Mouse (Mus musculus): ENCODE measurements at regions not wholly inside any gene's neighbourhood (a gene's known extent, or its start where the extent isn't known, plus 50 kb on each side); places are given as distances from the start of the nearest gene placed in this dataset.

DNA sequence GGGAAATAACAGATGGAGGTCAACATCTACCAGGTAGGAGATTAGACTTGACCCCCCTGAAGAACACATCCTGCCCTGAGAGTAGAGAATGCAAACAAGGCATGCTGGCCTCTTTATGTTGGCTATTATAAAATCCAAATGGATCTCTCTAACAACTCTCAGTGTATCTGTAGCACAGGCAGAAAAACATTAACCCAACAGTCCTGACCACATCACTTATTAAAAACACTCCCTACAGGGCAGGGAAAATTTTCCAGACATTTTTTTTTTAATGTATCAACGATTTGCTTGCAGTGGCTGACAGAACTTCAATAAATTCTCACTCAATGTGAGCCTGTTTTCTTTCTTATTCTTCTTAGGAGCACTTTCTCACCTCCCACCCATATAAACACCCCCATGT, 511.4 kb downstream of the Cdk5rap2 start:
- 80% methylated on average over 1 of the region's 1 CpGs for WGBS
- Histone ChIP-seq H3K4me1 (ENCODE audit: control insufficient read depth, insufficient read depth, low read length) (no peaks in the 10 kb centered on the region), H3K36me3 (replicated peaks; ENCODE audit: control insufficient read depth, insufficient read depth, low read depth, low read length) (no peaks in the 10 kb centered on the region), H3K4me3 (ENCODE audit: low read depth, low read length) (no peak overlapping the region), H3K9me3 (replicated peaks; ENCODE audit: control insufficient read depth, low read length) (no peaks in the 10 kb centered on the region), H3K9ac (replicated peaks; ENCODE audit: low read length) (no peak overlapping the region), H3K27me3 (ENCODE audit: control insufficient read depth, insufficient read depth, low read length) (no peaks in the 10 kb centered on the region), H3K4me2 (ENCODE audit: low read depth, low read length) (no peak overlapping the region), H3K27ac (replicated peaks; ENCODE audit: low read depth, low read length) (no peak overlapping the region)
- DNase-seq (ENCODE audit: low spot score) (no peak), ATAC-seq (replicated peaks; ENCODE audit: insufficient number of reproducible peaks, low FRiP score, low TSS enrichment, low read depth) (no peak)

DNA sequence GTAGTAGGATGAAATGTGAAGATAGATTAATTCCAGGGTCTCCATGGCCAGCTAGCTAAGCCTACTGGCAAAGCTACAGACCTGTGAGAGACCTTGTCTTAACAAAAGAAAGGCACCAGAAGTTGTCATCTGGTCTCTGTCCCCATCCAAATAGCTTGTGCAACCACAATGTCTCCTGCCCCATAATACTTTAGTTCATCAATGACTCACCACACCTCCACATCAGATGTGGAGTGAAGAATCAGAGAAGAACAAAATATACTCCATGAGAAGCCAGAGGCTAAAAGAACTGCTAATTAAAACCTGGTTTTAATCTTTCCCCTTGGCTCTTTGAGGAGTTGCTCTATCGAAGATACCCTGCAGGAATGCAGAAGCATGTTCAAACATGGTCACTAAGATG, 514.1 kb downstream of the Cdk5rap2 start:
- H3K4me2 ChIP-seq (ENCODE audit: low read depth, low read length) = no peak overlapping the region
- WGBS = 61% methylated on average over 1 of the region's 1 CpGs
- DNase-seq (ENCODE audit: low spot score) = no peak
- H3K9ac ChIP-seq (replicated peaks; ENCODE audit: low read length) = no peak overlapping the region
- H3K4me1 ChIP-seq (ENCODE audit: control insufficient read depth, insufficient read depth, low read length) = no peaks in the 10 kb centered on the region
- no peak overlapping the region for H3K27ac ChIP-seq (replicated peaks; ENCODE audit: low read depth, low read length)
- H3K27me3 ChIP-seq (ENCODE audit: control insufficient read depth, insufficient read depth, low read length) = no peaks in the 10 kb centered on the region
- no peak for ATAC-seq (replicated peaks; ENCODE audit: insufficient number of reproducible peaks, low FRiP score, low TSS enrichment, low read depth)
- H3K36me3 ChIP-seq (replicated peaks; ENCODE audit: control insufficient read depth, insufficient read depth, low read depth, low read length) = no peaks in the 10 kb centered on the region
- H3K9me3 ChIP-seq (replicated peaks; ENCODE audit: control insufficient read depth, low read length) = no peaks in the 10 kb centered on the region
- H3K4me3 ChIP-seq (ENCODE audit: low read depth, low read length) = no peak overlapping the region

DNA sequence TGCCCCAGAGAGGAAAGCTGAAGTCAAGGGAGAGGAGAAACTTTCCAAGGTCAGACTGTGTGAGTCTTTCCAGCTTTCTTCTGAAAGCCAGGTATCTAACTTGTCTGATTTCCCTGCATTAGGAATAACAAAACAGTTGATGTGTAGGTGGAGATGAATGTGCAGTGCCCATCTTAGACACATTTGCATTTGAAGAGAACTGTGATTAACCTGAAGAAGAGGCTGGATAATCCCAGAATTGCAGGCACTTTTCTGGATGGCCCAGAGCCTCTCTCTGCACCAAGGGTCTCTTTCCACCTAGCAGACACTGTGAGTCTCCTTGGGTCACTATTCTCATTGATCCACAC, 517.4 kb downstream of the Cdk5rap2 start:
- H3K4me2 ChIP-seq (ENCODE audit: low read depth, low read length) = no peak overlapping the region
- H3K36me3 ChIP-seq (replicated peaks; ENCODE audit: control insufficient read depth, insufficient read depth, low read depth, low read length) = no peaks in the 10 kb centered on the region
- no peaks in the 10 kb centered on the region for H3K27me3 ChIP-seq (ENCODE audit: control insufficient read depth, insufficient read depth, low read length)
- ATAC-seq (replicated peaks; ENCODE audit: insufficient number of reproducible peaks, low FRiP score, low TSS enrichment, low read depth) (no peak), DNase-seq (ENCODE audit: low spot score) (no peak)
- no peak overlapping the region for H3K9ac ChIP-seq (replicated peaks; ENCODE audit: low read length)
- H3K9me3 ChIP-seq (replicated peaks; ENCODE audit: control insufficient read depth, low read length) = no peaks in the 10 kb centered on the region
- no peak overlapping the region for H3K4me3 ChIP-seq (ENCODE audit: low read depth, low read length)
- H3K4me1 ChIP-seq (ENCODE audit: control insufficient read depth, insufficient read depth, low read length) = no peaks in the 10 kb centered on the region
- H3K27ac ChIP-seq (replicated peaks; ENCODE audit: low read depth, low read length) = no peak overlapping the region

DNA sequence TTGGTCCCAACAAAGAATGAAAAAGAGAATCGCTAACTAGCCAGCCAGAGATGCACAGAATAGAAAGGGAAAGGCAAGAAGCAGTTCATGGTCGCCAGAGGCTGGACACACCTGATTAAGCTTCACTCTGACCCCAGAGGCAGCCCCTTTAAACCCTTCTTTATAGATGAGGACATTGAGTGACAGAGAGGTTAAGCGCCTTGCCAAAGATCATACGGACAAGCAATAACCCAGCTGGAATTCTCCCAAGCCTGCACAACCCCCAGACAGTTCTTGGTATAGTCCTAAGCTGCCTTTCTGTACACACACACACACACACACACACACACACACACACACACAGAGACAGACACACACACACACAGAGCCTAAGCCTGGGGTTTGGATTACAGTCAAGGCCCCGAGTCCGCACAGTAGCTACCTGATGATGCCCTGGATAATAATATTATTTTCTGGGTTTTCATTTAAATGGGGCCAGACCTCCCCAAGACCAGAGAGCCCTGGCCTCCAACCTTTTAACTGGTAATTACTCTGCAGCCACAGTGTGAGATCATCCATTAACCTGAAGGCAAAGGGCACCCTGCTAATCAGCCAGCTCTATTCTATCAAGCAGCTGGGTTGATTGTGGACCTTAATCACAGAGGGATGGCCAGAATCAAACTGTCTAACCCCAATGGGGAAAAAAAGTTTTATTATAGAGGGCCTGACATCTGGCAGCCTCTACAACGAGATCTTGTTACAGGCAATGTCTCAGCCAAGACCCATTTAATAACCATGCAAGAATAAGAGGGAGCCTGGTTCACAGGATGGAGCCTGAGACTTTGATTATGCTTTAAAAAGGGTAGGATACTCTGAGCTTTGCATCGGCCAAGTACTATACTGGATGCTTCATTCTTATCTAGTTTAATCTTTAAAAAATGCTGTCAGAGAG, 518.1 kb downstream of the Cdk5rap2 start:
- no peaks in the 10 kb centered on the region for H3K27me3 ChIP-seq (ENCODE audit: control insufficient read depth, insufficient read depth, low read length)
- H3K4me2 ChIP-seq (ENCODE audit: low read depth, low read length) = no peak overlapping the region
- ATAC-seq (replicated peaks; ENCODE audit: insufficient number of reproducible peaks, low FRiP score, low TSS enrichment, low read depth) (peak; percentile 77), DNase-seq (ENCODE audit: low spot score) (peak; percentile 1)
- H3K4me3 ChIP-seq (ENCODE audit: low read depth, low read length) = no peak overlapping the region
- no peaks in the 10 kb centered on the region for H3K4me1 ChIP-seq (ENCODE audit: control insufficient read depth, insufficient read depth, low read length)
- WGBS = 46% methylated on average over 8 of the region's 8 CpGs
- no peaks in the 10 kb centered on the region for H3K36me3 ChIP-seq (replicated peaks; ENCODE audit: control insufficient read depth, insufficient read depth, low read depth, low read length)
- H3K9ac ChIP-seq (replicated peaks; ENCODE audit: low read length) = no peak overlapping the region
- H3K27ac ChIP-seq (replicated peaks; ENCODE audit: low read depth, low read length) = no peak overlapping the region
- H3K9me3 ChIP-seq (replicated peaks; ENCODE audit: control insufficient read depth, low read length) = no peaks in the 10 kb centered on the region

DNA sequence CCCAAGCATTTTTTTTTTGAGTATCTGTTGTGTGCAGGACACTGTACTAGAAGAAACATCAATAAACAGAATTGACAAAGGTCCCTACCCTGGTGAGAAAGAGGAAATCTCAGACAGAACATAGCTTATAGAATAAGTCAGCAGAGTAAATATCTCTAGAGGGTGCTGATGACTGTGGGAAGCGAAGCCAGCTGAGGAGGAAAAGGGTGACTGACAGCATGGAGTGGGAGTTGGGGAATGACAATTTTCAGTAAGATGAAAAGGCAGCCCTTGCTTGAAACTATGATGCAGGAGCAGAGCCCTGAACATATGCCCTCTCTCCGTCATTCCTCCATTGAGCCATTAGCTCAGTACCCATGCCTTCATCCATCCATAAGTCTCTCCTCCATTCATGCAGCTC, 519.6 kb downstream of the Cdk5rap2 start:
- no peak overlapping the region for H3K9ac ChIP-seq (replicated peaks; ENCODE audit: low read length)
- no peaks in the 10 kb centered on the region for H3K27me3 ChIP-seq (ENCODE audit: control insufficient read depth, insufficient read depth, low read length)
- no peaks in the 10 kb centered on the region for H3K9me3 ChIP-seq (replicated peaks; ENCODE audit: control insufficient read depth, low read length)
- no peaks in the 10 kb centered on the region for H3K4me1 ChIP-seq (ENCODE audit: control insufficient read depth, insufficient read depth, low read length)
- DNase-seq (ENCODE audit: low spot score) = no peak
- no peak for ATAC-seq (replicated peaks; ENCODE audit: insufficient number of reproducible peaks, low FRiP score, low TSS enrichment, low read depth)
- no peak overlapping the region for H3K4me2 ChIP-seq (ENCODE audit: low read depth, low read length)
- WGBS = 84% methylated on average over 2 of the region's 2 CpGs
- H3K4me3 ChIP-seq (ENCODE audit: low read depth, low read length) = no peak overlapping the region
- no peak overlapping the region for H3K27ac ChIP-seq (replicated peaks; ENCODE audit: low read depth, low read length)
- no peaks in the 10 kb centered on the region for H3K36me3 ChIP-seq (replicated peaks; ENCODE audit: control insufficient read depth, insufficient read depth, low read depth, low read length)

DNA sequence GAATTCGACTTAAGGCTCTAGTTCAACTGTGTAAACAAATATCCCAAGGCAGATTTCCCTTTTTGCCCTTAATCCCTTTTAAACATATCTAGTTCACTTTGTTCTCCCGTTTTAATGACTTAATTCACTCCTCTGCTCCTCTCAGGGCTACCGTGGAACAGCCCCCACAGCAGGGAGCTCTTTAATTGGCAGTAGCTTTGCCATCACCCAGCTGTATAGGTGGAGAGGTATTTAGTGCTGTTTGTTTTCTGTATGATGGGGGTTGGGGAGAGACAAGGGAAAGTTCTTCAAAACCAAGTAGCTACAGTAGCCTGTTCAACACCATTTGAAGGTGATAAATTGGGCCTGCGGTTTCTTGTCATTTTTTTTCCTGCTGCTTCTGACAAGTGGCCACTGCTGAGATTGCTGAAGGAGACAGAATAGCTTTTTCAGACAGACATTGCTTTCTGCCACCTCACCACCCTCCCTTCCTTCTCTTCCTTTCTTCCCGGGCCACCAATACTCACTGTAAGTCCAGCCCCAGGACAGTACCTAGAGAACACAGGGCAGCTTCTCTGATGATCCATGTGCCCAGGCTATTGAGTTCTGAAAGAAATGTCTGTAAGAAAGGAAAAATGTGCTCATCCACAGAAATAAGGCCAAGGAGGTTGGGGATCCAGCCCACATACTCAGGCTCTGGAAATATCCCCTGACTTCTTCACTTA, 520.2 kb downstream of the Cdk5rap2 start:
- no peaks in the 10 kb centered on the region for H3K9me3 ChIP-seq (replicated peaks; ENCODE audit: control insufficient read depth, low read length)
- H3K36me3 ChIP-seq (replicated peaks; ENCODE audit: control insufficient read depth, insufficient read depth, low read depth, low read length) = no peaks in the 10 kb centered on the region
- H3K9ac ChIP-seq (replicated peaks; ENCODE audit: low read length) = no peak overlapping the region
- H3K27ac ChIP-seq (replicated peaks; ENCODE audit: low read depth, low read length) = no peak overlapping the region
- WGBS = 24% methylated on average over 5 of the region's 5 CpGs
- H3K4me1 ChIP-seq (ENCODE audit: control insufficient read depth, insufficient read depth, low read length) = no peaks in the 10 kb centered on the region
- DNase-seq (ENCODE audit: low spot score) = no peak
- no peak overlapping the region for H3K4me2 ChIP-seq (ENCODE audit: low read depth, low read length)
- H3K4me3 ChIP-seq (ENCODE audit: low read depth, low read length) = no peak overlapping the region
- ATAC-seq (replicated peaks; ENCODE audit: insufficient number of reproducible peaks, low FRiP score, low TSS enrichment, low read depth) = no peak
- H3K27me3 ChIP-seq (ENCODE audit: control insufficient read depth, insufficient read depth, low read length) = no peaks in the 10 kb centered on the region

DNA sequence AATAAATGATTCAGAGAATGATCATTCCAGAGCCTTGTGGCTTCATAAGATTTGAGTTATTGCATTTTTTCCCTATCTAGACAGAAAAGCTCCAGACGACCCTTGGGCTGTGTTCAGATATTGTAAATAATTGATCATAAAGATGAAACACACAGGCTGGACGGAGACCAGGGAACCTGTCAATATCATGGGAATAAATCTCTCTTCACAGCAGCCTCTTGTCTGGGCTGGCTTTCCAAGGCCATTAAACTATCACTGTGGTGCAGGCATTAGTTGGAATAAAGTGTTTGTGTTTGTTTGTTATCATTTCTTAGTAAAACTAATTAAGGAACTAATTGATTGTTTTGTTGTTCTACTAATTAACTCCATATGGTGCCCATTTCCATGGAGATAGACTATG, 533.5 kb downstream of the Cdk5rap2 start:
- no peaks in the 10 kb centered on the region for H3K36me3 ChIP-seq (replicated peaks; ENCODE audit: control insufficient read depth, insufficient read depth, low read depth, low read length)
- no peak for ATAC-seq (replicated peaks; ENCODE audit: insufficient number of reproducible peaks, low FRiP score, low TSS enrichment, low read depth)
- WGBS = 59% methylated on average over 2 of the region's 2 CpGs
- no peaks in the 10 kb centered on the region for H3K9me3 ChIP-seq (replicated peaks; ENCODE audit: control insufficient read depth, low read length)
- H3K27me3 ChIP-seq (ENCODE audit: control insufficient read depth, insufficient read depth, low read length) = no peaks in the 10 kb centered on the region
- H3K4me2 ChIP-seq (ENCODE audit: low read depth, low read length) = no peak overlapping the region
- H3K4me3 ChIP-seq (ENCODE audit: low read depth, low read length) = no peak overlapping the region
- no peak for DNase-seq (ENCODE audit: low spot score)
- H3K9ac ChIP-seq (replicated peaks; ENCODE audit: low read length) = no peak overlapping the region
- no peaks in the 10 kb centered on the region for H3K4me1 ChIP-seq (ENCODE audit: control insufficient read depth, insufficient read depth, low read length)
- H3K27ac ChIP-seq (replicated peaks; ENCODE audit: low read depth, low read length) = no peak overlapping the region

DNA sequence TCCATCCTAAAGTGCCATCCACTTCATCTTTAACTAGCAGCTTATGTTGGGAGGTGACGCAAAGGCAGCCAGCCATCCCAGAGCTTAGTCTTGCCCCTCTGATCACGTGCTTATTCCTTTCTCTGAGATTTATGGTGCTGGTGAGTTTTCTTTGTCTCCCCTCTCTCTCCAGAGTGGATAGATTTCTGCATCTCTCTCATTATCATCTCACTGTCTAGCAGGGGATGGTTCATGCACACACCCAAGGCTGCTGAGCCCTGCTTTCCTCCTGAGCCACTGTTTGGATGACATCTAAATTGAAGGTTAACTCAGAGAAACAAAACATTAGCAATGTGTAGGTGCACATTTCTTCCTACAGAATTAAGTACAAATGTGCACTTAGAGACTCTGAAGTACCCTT, 539.6 kb downstream of the Cdk5rap2 start:
- Histone ChIP-seq H3K27me3 (ENCODE audit: control insufficient read depth, insufficient read depth, low read length) (no peaks in the 10 kb centered on the region), H3K36me3 (replicated peaks; ENCODE audit: control insufficient read depth, insufficient read depth, low read depth, low read length) (no peaks in the 10 kb centered on the region), H3K4me2 (ENCODE audit: low read depth, low read length) (no peak overlapping the region), H3K4me1 (ENCODE audit: control insufficient read depth, insufficient read depth, low read length) (no peaks in the 10 kb centered on the region), H3K9ac (replicated peaks; ENCODE audit: low read length) (no peak overlapping the region), H3K27ac (replicated peaks; ENCODE audit: low read depth, low read length) (no peak overlapping the region), H3K4me3 (ENCODE audit: low read depth, low read length) (no peak overlapping the region), H3K9me3 (replicated peaks; ENCODE audit: control insufficient read depth, low read length) (no peaks in the 10 kb centered on the region)
- no peak for ATAC-seq (replicated peaks; ENCODE audit: insufficient number of reproducible peaks, low FRiP score, low TSS enrichment, low read depth)
- 76% methylated on average over 2 of the region's 2 CpGs for WGBS
- DNase-seq (ENCODE audit: low spot score) = no peak

All from embryonic facial prominence, embryonic 11.5 days (tissue).